Mouse (Mus musculus) cerebellum, adult 2 months (tissue): Measurements from ENCODE around the gene Cacng8.

ENCODE experiments used
- CTCF ChIP-seq: fragments of 200-500 bp; IDR thresholded peaks from 2 replicates; pipeline ENCODE4 v1.5.1; 2011; ENCODE audit warnings: low read depth, mild to moderate bottlenecking, control low read depth, low read length, moderate library complexity, borderline replicate concordance; ENCODE audit not compliant: insufficient read depth
- POLR2A ChIP-seq: fragments of 200-500 bp; IDR thresholded peaks from 2 replicates; pipeline ENCODE4 v1.6.1; 2011; ENCODE audit warnings: low read length, control low read depth, borderline replicate concordance; ENCODE audit not compliant: insufficient read depth

GRCm38 (mm10) chr7:3348326-3348725 lies 42.2 kb upstream of the Cacng8 start:
- no peak for TF ChIP-seq CTCF
- no peak for TF ChIP-seq POLR2A
